Mouse (Mus musculus) heart, postnatal 36 days (tissue): ENCODE data around the gene Tff2. TPM values are rescaled to one million over a fixed set of nuclear protein-coding genes. Genes with fewer than 3 reads are reported as not detected.

ENCODE experiments used
- total RNA-seq, 2 experiments: library from RNA; stranded (reverse); gene quantifications; 2 replicates each; pipeline ENCODE4 v1.2.3; 2021

Tff2 gene
- total RNA-seq, 2 experiments from 2014 or later: not detected

Other genes starting within 250 kb of the Tff2 start
- gene Glp1r, start 242.5 kb downstream of the Tff2 start, total RNA-seq: under 1 TPM; 0.19 to 0.41 TPM
- not detected for gene Umodl1, start 189.6 kb downstream of the Tff2 start, total RNA-seq
- 1 to 10 TPM; 5.1 to 8.5 TPM for gene Abcg1, start 86.6 kb downstream of the Tff2 start, total RNA-seq
- not detected for gene Tff3, start 14.6 kb downstream of the Tff2 start, total RNA-seq
- gene Tff1, start 21.0 kb upstream of the Tff2 start, total RNA-seq: not detected
- not detected for gene Tmprss3, start 54.7 kb upstream of the Tff2 start, total RNA-seq
- not detected for gene Ubash3a, start 63.6 kb upstream of the Tff2 start, total RNA-seq
- 1 to 10 TPM; 1.0 to 1.2 TPM for gene Rsph1, start 133.1 kb upstream of the Tff2 start, total RNA-seq
- 10 to 100 TPM; 11.1 to 12.5 TPM for gene Slc37a1, start 142.5 kb upstream of the Tff2 start, total RNA-seq
- 1 to 10 TPM; 5.2 to 6.1 TPM for gene Pde9a, start 241.9 kb upstream of the Tff2 start, total RNA-seq